Mouse (Mus musculus) T-helper 17 cell (primary cell): Measurements from ENCODE around the gene Abracl.

ENCODE experiments used
- in situ Hi-C, 2 experiments: fragments of 300-600 bp; cut with MboI, MseI; formaldehyde crosslinking; loops; 1 replicate in 1 of 2; 2 replicates in 1 of 2; pipeline ENCODE4 v1.15.1; 2025; ENCODE audit warnings: high pct_unique_total_duplicates in 2 of 2

The Abracl gene

DNA sequence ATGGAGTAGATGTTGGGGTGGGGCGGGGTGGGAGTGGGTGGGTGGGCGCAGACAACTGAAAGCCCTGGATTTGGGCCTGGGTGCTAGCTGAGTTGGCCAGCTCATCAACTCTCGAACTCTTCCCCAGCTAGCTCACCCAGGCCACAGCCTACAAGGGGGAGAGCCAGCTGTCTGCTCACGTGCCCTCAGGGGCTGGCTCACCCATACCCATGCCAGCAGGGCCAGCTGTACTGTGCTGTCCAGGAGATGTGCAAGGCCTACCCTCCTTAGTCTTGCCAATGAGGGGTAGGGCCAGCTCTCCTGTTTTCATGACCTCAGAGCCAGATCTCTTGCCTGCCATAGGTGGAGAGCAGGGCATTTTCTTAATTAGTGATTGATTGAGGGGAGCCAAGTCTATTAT lies 11.3 kb upstream of the Abracl start:
- in situ Hi-C loops: no loop called here

DNA sequence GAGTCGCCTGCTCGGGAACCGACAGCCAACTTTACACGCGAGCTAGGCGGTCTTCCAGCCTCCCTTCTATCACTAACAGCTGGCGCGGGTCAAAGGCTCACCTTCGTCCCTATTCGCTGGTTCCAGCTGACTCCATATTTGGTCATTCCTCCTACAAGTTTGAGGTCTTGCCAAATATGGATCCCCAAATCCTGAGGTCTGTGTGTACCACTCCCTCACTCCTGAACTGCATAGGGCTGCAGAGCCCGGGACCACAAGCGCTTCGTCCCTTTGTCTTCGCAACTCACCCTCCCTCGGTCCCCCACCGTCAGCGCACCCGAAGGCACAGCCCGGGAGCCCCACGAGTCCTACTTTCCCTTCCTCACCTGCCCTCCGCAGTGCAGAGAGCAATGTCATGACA lies 776 bp downstream of the Abracl start:
- in situ Hi-C loops: no loop called here

- in situ Hi-C loops: no loop called here
Observed at GRCm38 (mm10) chr10:18021576-18022311, 1.3 kb downstream of the Abracl start.

GRCm38 (mm10) chr10:18020846-18021245 lies 2.2 kb downstream of the Abracl start:
- in situ Hi-C loops: no loop called here

DNA sequence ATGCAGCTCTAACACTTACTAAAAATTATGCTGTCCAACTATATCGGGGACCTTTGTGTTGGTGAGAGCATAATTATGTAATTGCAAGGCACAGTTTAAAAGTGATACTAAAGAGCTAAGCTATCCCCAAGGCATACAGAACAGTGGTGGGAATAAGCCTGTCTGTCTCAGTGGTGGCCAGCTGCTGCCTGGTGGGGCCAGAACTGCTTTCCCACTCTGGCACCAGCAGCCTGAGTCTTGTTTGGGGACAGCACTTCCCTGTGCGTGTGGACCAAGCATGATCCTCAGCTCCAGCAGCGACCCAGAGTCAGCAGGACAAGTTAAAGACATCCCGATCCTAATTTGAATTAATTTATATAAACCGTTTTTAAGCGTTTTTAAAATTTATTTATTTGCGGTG lies 2.6 kb downstream of the Abracl start:
- in situ Hi-C loops: no loop called here

- in situ Hi-C loops: no loop called here
Observed at GRCm38 (mm10) chr10:18011761-18012160, 11.3 kb downstream of the Abracl start.

GRCm38 (mm10) chr10:18009744-18010143 lies 13.3 kb downstream of the Abracl start:
- in situ Hi-C loops: no loop called here

DNA sequence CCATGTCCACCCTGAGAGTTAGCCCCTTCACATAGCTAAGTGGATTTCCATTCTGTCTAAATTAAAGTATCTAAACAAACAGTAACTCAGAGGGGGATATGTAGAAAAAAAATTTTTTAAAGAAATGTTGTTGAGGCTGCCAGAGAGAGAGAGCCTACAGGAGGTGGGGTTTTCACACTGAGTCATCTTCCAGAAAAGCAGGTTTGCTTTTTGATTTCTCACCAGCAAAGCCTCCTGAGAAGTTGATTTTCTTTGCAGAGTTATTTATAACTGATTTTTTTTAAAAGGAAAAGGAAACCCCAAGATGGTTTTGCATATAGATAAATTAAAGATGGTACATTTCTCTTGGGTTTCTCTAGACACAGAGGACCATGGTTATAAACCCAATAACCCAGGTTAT lies 15.0 kb downstream of the Abracl start:
- in situ Hi-C loops: no loop called here

- in situ Hi-C loops: no loop called here
Observed at GRCm38 (mm10) chr10:18007243-18007642, 15.8 kb downstream of the Abracl start.

DNA sequence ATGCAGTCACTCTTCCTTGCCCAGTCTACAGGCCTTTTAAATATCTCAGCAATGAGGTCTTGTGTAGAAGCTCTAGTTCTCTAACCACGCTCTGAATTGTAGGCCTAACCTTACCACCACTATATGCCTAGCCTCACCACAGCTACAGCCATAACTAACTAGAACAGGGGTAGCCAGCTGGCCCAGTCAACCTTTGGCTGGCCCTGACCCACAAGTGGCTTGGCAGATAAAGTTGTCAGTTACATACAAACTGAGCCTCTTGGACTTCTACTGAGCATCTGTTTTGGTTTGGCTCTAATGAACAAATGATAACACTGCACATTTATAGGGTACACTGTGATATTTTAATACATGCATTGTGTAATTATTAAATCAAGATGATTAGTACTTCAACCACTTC lies 16.3 kb downstream of the Abracl start:
- in situ Hi-C loops: no loop called here

GRCm38 (mm10) chr10:18005136-18005955 lies 17.7 kb downstream of the Abracl start:
- in situ Hi-C loops: no loop called here

DNA sequence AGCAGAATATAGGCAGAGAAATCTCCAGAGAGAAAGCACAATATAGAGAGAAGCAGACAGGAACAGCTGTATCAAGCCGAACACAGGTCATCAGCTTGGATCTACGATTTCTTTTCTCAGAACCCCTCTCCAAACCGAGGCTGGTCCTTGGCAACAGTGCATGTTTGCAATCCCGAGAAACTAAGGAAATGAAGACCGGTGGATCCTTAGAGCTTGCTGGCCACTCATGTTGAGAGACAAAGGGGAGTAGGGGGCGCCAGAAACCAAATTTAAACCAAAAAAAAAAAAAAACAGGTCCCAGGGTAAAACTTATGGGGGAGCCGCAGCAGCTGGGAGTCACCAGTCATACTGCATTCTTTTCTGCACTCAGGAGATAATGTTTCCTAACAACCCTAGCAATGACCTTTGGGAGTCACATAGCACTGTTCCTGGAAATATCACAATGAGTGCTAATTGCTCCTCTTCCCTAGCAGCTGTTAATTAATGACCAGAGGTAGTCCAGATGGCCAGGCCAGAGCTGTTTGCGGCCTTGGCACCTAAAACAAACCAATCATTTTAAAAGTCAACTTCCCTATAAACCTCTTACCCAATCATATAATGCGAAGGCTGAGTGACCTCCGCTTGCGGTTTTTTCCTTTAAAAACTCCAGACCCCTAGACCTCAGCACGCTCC lies 19.0 kb downstream of the Abracl start:
- in situ Hi-C loops: no loop called here

GRCm38 (mm10) chr10:17990576-17990975 lies 32.5 kb downstream of the Abracl start:
- in situ Hi-C loops: loop anchor here in 1 of 2 experiments (10.0 kb wide), 1 partner anchor 1276 kb away; no protein-coding TSS in a partner anchor

DNA sequence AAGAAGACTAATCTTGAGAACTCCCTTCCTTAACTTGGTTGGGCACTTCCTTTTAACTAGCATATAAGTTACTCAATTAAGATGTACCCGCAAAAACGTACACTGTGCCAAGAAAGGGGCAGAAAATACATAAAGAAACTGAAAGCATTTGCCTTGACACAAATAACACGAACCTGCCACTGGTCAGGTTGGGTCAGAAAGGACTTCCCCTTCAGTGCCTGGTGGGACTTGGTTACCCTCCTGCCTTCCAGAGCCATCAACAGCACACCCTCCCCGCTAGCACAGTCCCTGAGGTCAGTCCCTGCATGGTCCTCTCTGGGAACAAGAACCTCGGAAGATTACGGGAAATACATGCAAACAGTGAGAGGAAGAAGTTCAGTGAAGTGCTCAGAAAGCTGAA lies 34.0 kb downstream of the Abracl start:
- in situ Hi-C loops: no loop called here

DNA sequence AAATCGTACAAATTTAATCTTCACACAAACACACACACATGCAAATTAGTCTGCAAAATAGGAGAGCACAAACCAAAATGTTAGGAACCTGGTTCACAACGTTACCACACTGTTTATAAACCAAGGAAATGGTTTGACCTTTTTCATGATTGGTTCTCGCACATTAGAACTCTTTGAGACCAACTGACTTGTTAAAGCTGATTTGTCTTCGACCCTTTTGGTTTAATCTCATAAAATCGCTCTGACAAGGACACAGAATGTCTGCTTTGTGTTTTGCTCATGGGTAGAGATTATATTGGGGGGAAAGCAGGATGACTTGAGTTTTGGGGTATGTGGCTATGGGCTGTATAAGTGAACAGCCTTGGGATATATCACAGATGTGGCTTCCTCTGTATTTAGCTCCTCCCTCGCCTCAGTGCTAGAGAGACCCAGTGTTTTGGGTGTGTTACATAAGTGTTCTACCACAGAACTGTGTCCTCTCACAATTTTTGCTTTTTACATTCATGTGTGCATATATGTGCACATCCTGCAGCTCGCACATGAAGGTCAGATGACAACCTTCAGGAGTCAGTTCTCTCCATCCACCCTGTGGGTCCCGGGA lies 35.2 kb downstream of the Abracl start:
- in situ Hi-C loops: no loop called here

- in situ Hi-C loops: no loop called here
Observed at GRCm38 (mm10) chr10:17983313-17983712, 39.8 kb downstream of the Abracl start.

- in situ Hi-C loops: no loop called here
Observed at GRCm38 (mm10) chr10:17966090-17966489, 57.0 kb downstream of the Abracl start.
